Mouse (Mus musculus) hematopoietic stem cell, adult 5-6 weeks (primary cell): ENCODE measurements at regions not wholly inside any gene's neighbourhood (a gene's known extent, or its start where the extent isn't known, plus 50 kb on each side); places are given as distances from the start of the nearest gene placed in this dataset.

Source experiments
- ATAC-seq, 2 experiments: fragments of 125-278 bp in 1 of 2; replicated peaks in 1 of 2; 2 replicates each; pipeline ENCODE4 v1.8.0; 2016 to 2017; ENCODE audit warnings: inconsistent platforms in 2 of 2, mild to moderate bottlenecking in 2 of 2, moderate number of reproducible peaks in 2 of 2, low read depth in 1 of 2, moderate TSS enrichment in 1 of 2; ENCODE audit not compliant: low FRiP score in 2 of 2, poor library complexity in 2 of 2, severe bottlenecking in 2 of 2, insufficient read depth in 1 of 2, low TSS enrichment in 1 of 2

- ATAC-seq = no peak
Observed at GRCm38 (mm10) chr9:68072624-68073023, 232.4 kb downstream of the Vps13c start.

GRCm38 (mm10) chr9:68077329-68077728 is 237.1 kb downstream of the Vps13c start:
- ATAC-seq = no peak

- no peak for ATAC-seq
Observed at GRCm38 (mm10) chr9:68083341-68083740, 243.1 kb downstream of the Vps13c start.

- no peak for ATAC-seq
Observed at GRCm38 (mm10) chr9:68084966-68085365, 244.8 kb downstream of the Vps13c start.

- no peak for ATAC-seq
Observed at GRCm38 (mm10) chr9:68094561-68094960, 254.4 kb downstream of the Vps13c start.

- ATAC-seq = no peak
Observed at GRCm38 (mm10) chr9:68109841-68110240, 269.6 kb downstream of the Vps13c start.

- ATAC-seq = no peak
Observed at GRCm38 (mm10) chr9:68115151-68115690, 275.0 kb downstream of the Vps13c start.

GRCm38 (mm10) chr9:68116221-68116741 is 276.1 kb downstream of the Vps13c start:
- no peak for ATAC-seq

- no peak for ATAC-seq
Observed at GRCm38 (mm10) chr9:68118266-68118665, 278.1 kb downstream of the Vps13c start.

- ATAC-seq = no peak
Observed at GRCm38 (mm10) chr9:68122266-68122665, 282.1 kb downstream of the Vps13c start.

- no peak for ATAC-seq
Observed at GRCm38 (mm10) chr9:68131263-68131662, 291.1 kb downstream of the Vps13c start.

GRCm38 (mm10) chr9:68135446-68136050 is 295.4 kb downstream of the Vps13c start:
- ATAC-seq = no peak

GRCm38 (mm10) chr9:68162813-68163570 is 322.8 kb downstream of the Vps13c start:
- ATAC-seq = no peak

- ATAC-seq = no peak
Observed at GRCm38 (mm10) chr9:68166556-68166955, 326.4 kb downstream of the Vps13c start.

GRCm38 (mm10) chr9:68188921-68189320 is 348.7 kb downstream of the Vps13c start:
- no peak for ATAC-seq

- ATAC-seq = no peak
Observed at GRCm38 (mm10) chr9:68199831-68200230, 359.6 kb downstream of the Vps13c start.

- no peak for ATAC-seq
Observed at GRCm38 (mm10) chr9:68201031-68201430, 360.8 kb downstream of the Vps13c start.

GRCm38 (mm10) chr9:68225694-68226093 is 385.5 kb downstream of the Vps13c start:
- ATAC-seq = no peak
